Mouse (Mus musculus) CH12.LX (cell line): ENCODE data around the gene Ankrd35.

Experiments
- CTCF ChIP-seq, 2 experiments: IDR thresholded peaks in 1 of 2; conservative IDR thresholded peaks in 1 of 2; 2 replicates each; pipeline ENCODE4 v1.5.1; 2011 to 2012; ENCODE audit warnings: low read depth in 2 of 2, low read length in 2 of 2, improper control_type of control experiment in 1 of 2, inconsistent platforms in 1 of 2, mild to moderate bottlenecking in 1 of 2, moderate library complexity in 1 of 2
- JUND ChIP-seq: conservative IDR thresholded peaks from 2 replicates; pipeline ENCODE4 v1.6.1; 2011; ENCODE audit warnings: low read depth, low read length, improper control_type of control experiment
- MYC ChIP-seq: IDR thresholded peaks from 2 replicates; pipeline ENCODE4 v1.6.1; 2011; ENCODE audit warnings: low read depth, mild to moderate bottlenecking, improper control_type of control experiment, low read length
- NELFE ChIP-seq: IDR thresholded peaks from 2 replicates; pipeline ENCODE4 v1.6.1; 2011; ENCODE audit warnings: low read depth, low read length, improper control_type of control experiment
- POLR2A ChIP-seq: IDR thresholded peaks from 2 replicates; pipeline ENCODE4 v1.6.1; 2011; ENCODE audit warnings: low read depth, mild to moderate bottlenecking, improper control_type of control experiment, low read length
- POLR2AphosphoS2 ChIP-seq: IDR thresholded peaks from 2 replicates; pipeline ENCODE4 v1.6.1; 2011; ENCODE audit warnings: low read depth, low read length, improper control_type of control experiment
- SMC3 ChIP-seq: IDR thresholded peaks from 2 replicates; pipeline ENCODE4 v1.6.1; 2011; ENCODE audit warnings: low read depth, low read length, improper control_type of control experiment
- UBTF ChIP-seq: IDR thresholded peaks from 2 replicates; pipeline ENCODE4 v1.6.1; 2012; ENCODE audit warnings: low read depth, mild to moderate bottlenecking, inconsistent platforms, low read length, improper control_type of control experiment, moderate library complexity
- USF1 ChIP-seq: IDR thresholded peaks from 2 replicates; pipeline ENCODE4 v1.6.1; 2014; ENCODE audit warnings: low read depth, mild to moderate bottlenecking, inconsistent platforms, low read length, improper control_type of control experiment

DNA sequence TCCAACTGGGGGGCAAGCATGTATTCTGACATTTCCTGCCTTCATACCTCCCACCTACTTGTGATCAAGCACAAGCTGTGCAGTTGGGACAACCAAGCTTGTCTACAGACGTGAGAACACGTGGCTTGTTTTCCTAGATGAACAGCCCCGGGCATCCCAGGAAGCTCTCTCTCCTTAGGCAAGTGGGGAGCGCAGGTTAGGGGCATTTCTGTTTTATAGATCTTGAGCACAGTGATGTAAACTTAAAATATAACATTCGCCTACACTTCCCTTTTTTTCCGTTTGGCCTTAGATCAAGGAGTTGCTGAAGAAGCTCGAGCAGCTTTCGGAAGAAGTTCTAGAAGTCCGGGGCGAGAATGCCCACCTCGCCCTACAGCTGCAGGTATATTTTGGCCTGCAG lies 18.9 kb downstream of the Ankrd35 start:
- no peak for TF ChIP-seq POLR2A
- no peak for TF ChIP-seq CTCF (conservative IDR thresholded peaks at IDR 0.05 in 1 of 2, IDR thresholded peaks at IDR 0.05 in 1 of 2; ENCODE audit: low read depth in 2 of 2, low read length in 2 of 2)
- TF ChIP-seq NELFE, result no peak
- no peak for TF ChIP-seq SMC3
- TF ChIP-seq UBTF, result no peak
- no peak for TF ChIP-seq JUND
- TF ChIP-seq POLR2AphosphoS2, result no peak
- no peak for TF ChIP-seq MYC
- no peak for TF ChIP-seq USF1
